Mouse (Mus musculus) heart, embryonic 12.5 days (tissue): ENCODE measurements around the gene Syt17. TPM values are rescaled to one million over a fixed set of nuclear protein-coding genes. Genes with fewer than 3 reads are reported as not detected.

Source experiments
- ATAC-seq: fragments of 200-750 bp; cut with Nextera tagmentation; 2 replicates; pipeline ENCODE4 v1.8.0; 2017; ENCODE audit warnings: moderate TSS enrichment, moderate library complexity; ENCODE audit not compliant: insufficient number of reproducible peaks, low FRiP score
- H3K27ac ChIP-seq: fragments of 300-500 bp; sonication (generic); 2 replicates; pipeline ENCODE4 v1.5.1; 2016; ENCODE audit warnings: mild to moderate bottlenecking, moderate library complexity; ENCODE audit not compliant: poor library complexity, severe bottlenecking
- H3K27me3 ChIP-seq: fragments of 300-500 bp; sonication (generic); replicated peaks from 2 replicates; pipeline ENCODE4 v1.6.1; 2016; ENCODE audit warnings: mild to moderate bottlenecking, moderate library complexity
- H3K36me3 ChIP-seq: fragments of 300-500 bp; sonication (generic); 2 replicates; pipeline ENCODE4 v1.6.1; 2016; ENCODE audit warnings: mild to moderate bottlenecking, moderate library complexity
- H3K4me1 ChIP-seq: fragments of 300-500 bp; sonication (generic); replicated peaks from 2 replicates; pipeline ENCODE4 v1.6.1; 2016; ENCODE audit warnings: mild to moderate bottlenecking
- H3K4me2 ChIP-seq: fragments of 300-500 bp; sonication (generic); 2 replicates; pipeline ENCODE4 v1.6.1; 2016; ENCODE audit warnings: mild to moderate bottlenecking, moderate library complexity
- H3K4me3 ChIP-seq: fragments of 300-500 bp; sonication (generic); 2 replicates; pipeline ENCODE4 v1.5.1; 2016; ENCODE audit warnings: mild to moderate bottlenecking
- H3K9ac ChIP-seq: fragments of 300-500 bp; sonication (generic); 2 replicates; pipeline ENCODE4 v1.6.1; 2016; ENCODE audit warnings: mild to moderate bottlenecking, moderate library complexity
- H3K9me3 ChIP-seq: fragments of 300-500 bp; sonication (generic); replicated peaks from 2 replicates; pipeline ENCODE4 v1.6.1; 2016; ENCODE audit warnings: mild to moderate bottlenecking, moderate library complexity
- WGBS: fragments of 180-500 bp; shearing (Covaris S2); methylation state at CpG from one replicate; pipeline ENCODE4 v1.1.7; 2016; 5-methylcytosine and 5-hydroxymethylcytosine counted together
- polyA plus RNA-seq: library from polyadenylated mRNA; unstranded; fragments of >200 nt; fragmentation: Nextera tagmentation; extraction: Ambion mirVana; gene quantifications from 2 replicates; pipeline ENCODE4 v1.2.1, GENCODE M21; 2016

Gene Syt17
- polyA plus RNA-seq, 1 experiment from 2014 or later, result 1.2 TPM

- Histone ChIP-seq H3K9me3 (no peaks in the 10 kb centered on the region), H3K27ac (no peak overlapping the region), H3K4me2 (no peak overlapping the region), H3K9ac (no peak overlapping the region), H3K36me3 (peaks cover 9% of the 10 kb centered on the region; the same call in 1 of the 2 replicates), H3K4me3 (no peak overlapping the region), H3K27me3 (no peaks in the 10 kb centered on the region), H3K4me1 (peaks cover 19% of the 10 kb centered on the region)
- 83% methylated on average over 2 of the region's 2 CpGs for WGBS
- no peak for ATAC-seq
Observed at GRCm38 (mm10) chr7:118482001-118482400, 34.0 kb upstream of the Syt17 start.

GRCm38 (mm10) chr7:118481047-118481810 lies 33.2 kb upstream of the Syt17 start:
- Histone ChIP-seq H3K36me3 (peaks cover 9% of the 10 kb centered on the region; the same call in 1 of the 2 replicates), H3K4me1 (peaks cover 22% of the 10 kb centered on the region), H3K9me3 (no peaks in the 10 kb centered on the region), H3K4me2 (no peak overlapping the region), H3K9ac (no peak overlapping the region), H3K27me3 (no peaks in the 10 kb centered on the region), H3K27ac (no peak overlapping the region), H3K4me3 (no peak overlapping the region)
- 35% methylated on average over 10 of the region's 10 CpGs for WGBS
- ATAC-seq, result no peak

GRCm38 (mm10) chr7:118480160-118480709 lies 32.2 kb upstream of the Syt17 start:
- Histone ChIP-seq H3K9ac (no peak overlapping the region), H3K4me3 (no peak overlapping the region), H3K4me2 (no peak overlapping the region), H3K27ac (no peak overlapping the region), H3K9me3 (no peaks in the 10 kb centered on the region), H3K27me3 (no peaks in the 10 kb centered on the region), H3K36me3 (0 out of 2 replicates have a peak, but pooled peaks cover 5% of the 10 kb centered on the region), H3K4me1 (peaks cover 19% of the 10 kb centered on the region)
- no peak for ATAC-seq
- WGBS, result 79% methylated on average over 9 of the region's 9 CpGs

GRCm38 (mm10) chr7:118478835-118479312 lies 30.9 kb upstream of the Syt17 start:
- peaks cover 19% of the 10 kb centered on the region for H3K4me1 ChIP-seq
- H3K4me3 ChIP-seq, result no peak overlapping the region
- 55% methylated on average over 3 of the region's 3 CpGs for WGBS
- peak overlapping the region; percentile 41; the same call in 1 of the 2 replicates for H3K27ac ChIP-seq
- no peaks in the 10 kb centered on the region for H3K36me3 ChIP-seq
- H3K27me3 ChIP-seq, result no peaks in the 10 kb centered on the region
- no peak overlapping the region for H3K4me2 ChIP-seq
- ATAC-seq, result no peak
- H3K9me3 ChIP-seq, result peaks cover 7% of the 10 kb centered on the region
- H3K9ac ChIP-seq, result no peak overlapping the region

- no peak overlapping the region for H3K9ac ChIP-seq
- no peaks in the 10 kb centered on the region for H3K36me3 ChIP-seq
- WGBS, result 54% methylated on average over 5 of the region's 5 CpGs
- peaks cover 11% of the 10 kb centered on the region for H3K9me3 ChIP-seq
- H3K4me3 ChIP-seq, result no peak overlapping the region
- peaks cover 15% of the 10 kb centered on the region for H3K4me1 ChIP-seq
- no peak for ATAC-seq
- no peaks in the 10 kb centered on the region for H3K27me3 ChIP-seq
- H3K4me2 ChIP-seq, result no peak overlapping the region
- no peak overlapping the region for H3K27ac ChIP-seq
Observed at GRCm38 (mm10) chr7:118476428-118476827, 28.4 kb upstream of the Syt17 start.

GRCm38 (mm10) chr7:118475008-118475705 lies 27.1 kb upstream of the Syt17 start:
- H3K9me3 ChIP-seq, result peaks cover 11% of the 10 kb centered on the region
- H3K27ac ChIP-seq, result no peak overlapping the region
- WGBS, result 81% methylated on average over 7 of the region's 7 CpGs
- no peak overlapping the region for H3K4me2 ChIP-seq
- H3K9ac ChIP-seq, result no peak overlapping the region
- no peak for ATAC-seq
- no peaks in the 10 kb centered on the region for H3K36me3 ChIP-seq
- no peaks in the 10 kb centered on the region for H3K27me3 ChIP-seq
- H3K4me3 ChIP-seq, result no peak overlapping the region
- H3K4me1 ChIP-seq, result peaks cover 13% of the 10 kb centered on the region

GRCm38 (mm10) chr7:118472886-118473285 lies 24.9 kb upstream of the Syt17 start:
- WGBS, result 94% methylated on average over 1 of the region's 1 CpGs
- Histone ChIP-seq H3K9me3 (peaks cover 11% of the 10 kb centered on the region), H3K4me3 (no peak overlapping the region), H3K4me1 (peaks cover 22% of the 10 kb centered on the region), H3K36me3 (no peaks in the 10 kb centered on the region), H3K9ac (no peak overlapping the region), H3K4me2 (no peak overlapping the region), H3K27ac (no peak overlapping the region), H3K27me3 (no peaks in the 10 kb centered on the region)
- no peak for ATAC-seq

GRCm38 (mm10) chr7:118468060-118468459 lies 20.0 kb upstream of the Syt17 start:
- Histone ChIP-seq H3K27me3 (no peaks in the 10 kb centered on the region), H3K27ac (no peak overlapping the region), H3K4me1 (peaks cover 27% of the 10 kb centered on the region), H3K4me3 (no peak overlapping the region), H3K36me3 (no peaks in the 10 kb centered on the region), H3K9me3 (peaks cover 4% of the 10 kb centered on the region; the same call in 1 of the 2 replicates), H3K9ac (no peak overlapping the region), H3K4me2 (no peak overlapping the region)
- 92% methylated on average over 3 of the region's 3 CpGs for WGBS
- no peak for ATAC-seq

- Histone ChIP-seq H3K27me3 (no peaks in the 10 kb centered on the region), H3K27ac (no peak overlapping the region), H3K36me3 (no peaks in the 10 kb centered on the region), H3K4me2 (no peak overlapping the region), H3K4me3 (no peak overlapping the region), H3K9ac (0 out of 2 replicates have a peak overlapping the region, but pooled peaks have one; percentile 11), H3K9me3 (no peaks in the 10 kb centered on the region), H3K4me1 (peaks cover 29% of the 10 kb centered on the region)
- WGBS, result 34% methylated on average over 4 of the region's 4 CpGs
- no peak for ATAC-seq
Observed at GRCm38 (mm10) chr7:118464432-118464831, 16.4 kb upstream of the Syt17 start.

- H3K4me2 ChIP-seq, result no peak overlapping the region
- no peaks in the 10 kb centered on the region for H3K9me3 ChIP-seq
- ATAC-seq, result no peak
- WGBS, result 63% methylated on average over 11 of the region's 11 CpGs
- no peaks in the 10 kb centered on the region for H3K36me3 ChIP-seq
- H3K4me1 ChIP-seq, result peaks cover 21% of the 10 kb centered on the region
- no peaks in the 10 kb centered on the region for H3K27me3 ChIP-seq
- H3K27ac ChIP-seq, result no peak overlapping the region
- H3K9ac ChIP-seq, result no peak overlapping the region
- no peak overlapping the region for H3K4me3 ChIP-seq
Observed at GRCm38 (mm10) chr7:118462818-118463762, 15.1 kb upstream of the Syt17 start.
